Mouse (Mus musculus) telencephalon, adult 2 months (tissue): Measurements from ENCODE around the gene D10Wsu102e.
"Not testable (repeated sequence)": the region's sequence is repeated elsewhere in the genome, so short reads cannot be mapped to it uniquely, and the experiment has no call there.

Experiments used
- DNase-seq: peaks from one replicate; pipeline ENCODE4 v3.0.0-alpha.2; 2011; ENCODE audit warnings: low read depth, low spot score

The D10Wsu102e gene

DNA sequence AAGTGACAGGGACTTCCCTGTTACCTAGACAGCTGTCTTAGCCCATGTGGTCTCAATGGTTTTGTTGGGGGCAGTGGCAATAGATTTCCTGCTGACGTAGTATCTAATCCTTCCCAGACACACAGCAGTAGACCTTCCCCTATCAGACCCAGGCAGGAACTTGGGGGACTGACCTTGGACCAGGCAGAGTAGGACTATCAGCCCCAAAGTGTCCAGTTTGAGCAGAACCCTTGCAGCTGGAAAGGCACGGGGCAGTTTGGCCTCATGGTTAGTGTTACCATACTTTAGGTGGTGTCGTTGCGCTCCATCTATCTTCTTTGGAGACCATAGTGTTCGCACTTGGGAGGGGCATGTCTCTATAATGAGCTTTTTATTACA is 13.7 kb upstream of the D10Wsu102e start:
- DNase-seq: no peak

DNA sequence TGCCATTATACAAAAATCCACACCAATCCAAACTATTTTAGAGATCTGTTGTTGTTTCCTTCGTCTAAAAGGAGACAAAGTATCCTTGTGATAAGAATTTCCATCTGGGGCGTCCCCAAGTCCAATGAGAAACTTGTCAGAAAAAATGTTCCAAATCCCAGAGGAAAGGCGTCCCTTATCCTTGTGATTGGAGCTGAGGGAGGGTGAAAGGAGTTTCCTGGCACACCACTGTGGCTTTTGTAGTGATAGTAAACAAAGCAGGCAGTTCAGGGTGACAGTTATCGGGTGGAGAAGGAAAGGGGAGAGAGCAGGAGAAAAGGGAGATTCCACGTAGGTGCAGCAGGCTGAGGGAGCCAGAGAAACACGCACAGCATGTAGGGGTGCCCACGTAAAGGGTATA is 12.5 kb upstream of the D10Wsu102e start:
- no peak for DNase-seq

DNA sequence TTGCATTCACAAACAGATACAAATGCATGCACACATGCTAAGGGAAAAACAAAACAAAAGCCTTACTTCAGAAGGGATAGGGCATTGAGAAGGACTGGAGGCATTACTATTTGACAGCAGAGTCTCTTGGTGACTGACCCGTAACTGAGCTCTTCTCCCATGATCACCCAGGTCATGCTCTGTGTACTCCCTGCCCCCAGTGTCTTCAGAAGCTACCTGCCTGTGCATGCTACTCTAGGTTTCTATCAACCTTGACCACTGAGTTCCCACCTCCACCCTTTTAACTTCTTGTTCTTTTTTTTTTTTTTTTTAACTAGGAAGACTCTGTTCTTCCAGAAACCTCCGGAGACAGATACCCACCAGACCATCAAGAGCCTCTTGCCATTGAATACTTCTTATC is 9.3 kb upstream of the D10Wsu102e start:
- no peak for DNase-seq

DNA sequence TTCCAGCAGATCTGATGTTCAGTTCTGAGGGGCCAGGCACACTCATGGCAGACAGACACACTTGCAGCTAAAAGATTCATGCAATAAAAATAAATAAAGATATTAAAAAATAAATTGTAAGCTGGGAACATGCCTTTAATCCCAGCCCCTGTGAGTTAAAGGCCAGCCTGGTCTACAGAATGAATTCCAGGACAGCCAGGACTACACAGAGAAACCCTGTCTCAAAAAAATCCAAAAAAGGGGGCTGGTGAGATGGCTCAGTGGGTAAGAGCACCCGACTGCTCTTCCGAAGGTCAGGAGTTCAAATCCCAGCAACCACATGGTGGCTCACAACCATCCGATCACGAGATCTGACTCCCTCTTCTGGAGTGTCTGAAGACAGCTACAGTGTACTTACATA is 8.2 kb upstream of the D10Wsu102e start:
- not testable (repeated sequence) for DNase-seq

DNA sequence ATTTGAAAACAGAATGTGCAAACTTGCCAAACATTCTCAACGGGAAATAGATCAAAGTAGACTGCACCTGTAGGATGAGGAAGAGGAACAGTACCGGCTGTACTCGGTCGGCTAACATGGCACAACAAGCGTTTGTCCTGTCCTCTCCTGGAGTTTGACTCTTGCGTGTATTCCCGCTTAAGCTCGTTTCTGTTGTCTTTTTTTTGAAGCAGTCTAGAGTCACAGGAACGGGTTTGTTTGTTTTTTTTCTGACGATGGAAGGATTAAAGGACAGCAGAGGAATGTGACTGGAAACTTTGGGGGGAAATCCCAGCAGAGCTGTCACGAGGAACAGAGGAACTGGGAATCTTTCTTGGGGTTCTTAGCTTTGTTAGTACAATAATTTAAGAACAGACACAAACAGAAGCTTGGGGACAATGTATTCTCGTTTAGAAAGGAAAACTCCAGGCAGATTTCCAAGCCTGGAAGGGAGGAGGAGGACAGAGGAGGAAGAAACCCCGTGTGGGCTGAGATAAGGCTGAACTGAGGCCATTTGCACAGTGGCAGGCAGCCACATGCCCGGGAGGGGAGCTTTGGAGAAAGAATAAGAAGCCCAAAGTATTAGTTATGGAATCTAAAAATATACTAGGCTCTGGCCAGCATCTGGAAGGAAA is 6.2 kb upstream of the D10Wsu102e start:
- no peak for DNase-seq

GRCm38 (mm10) chr10:83354333-83354719 is 5.7 kb upstream of the D10Wsu102e start:
- no peak for DNase-seq

GRCm38 (mm10) chr10:83356416-83356815 is 3.6 kb upstream of the D10Wsu102e start:
- no peak for DNase-seq

DNA sequence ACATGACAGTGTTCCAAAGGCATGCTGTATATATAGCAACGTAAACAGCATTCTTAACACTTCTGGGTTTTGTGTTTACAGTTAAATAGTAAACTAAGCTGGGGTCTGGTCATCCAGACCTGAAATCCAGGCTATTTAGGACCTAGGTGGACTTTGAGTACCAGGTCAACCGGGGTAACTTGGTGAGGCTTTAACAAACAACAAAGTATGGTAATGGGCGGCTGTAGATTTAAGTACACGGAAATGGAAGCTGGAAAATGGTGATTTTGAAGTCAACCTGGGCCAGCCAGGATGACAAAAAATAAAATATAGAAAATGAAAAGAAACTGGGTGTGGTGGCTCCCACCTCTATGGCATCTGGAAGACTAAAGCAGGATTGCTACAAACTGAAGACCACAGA is 570 bp upstream of the D10Wsu102e start:
- no peak for DNase-seq

DNA sequence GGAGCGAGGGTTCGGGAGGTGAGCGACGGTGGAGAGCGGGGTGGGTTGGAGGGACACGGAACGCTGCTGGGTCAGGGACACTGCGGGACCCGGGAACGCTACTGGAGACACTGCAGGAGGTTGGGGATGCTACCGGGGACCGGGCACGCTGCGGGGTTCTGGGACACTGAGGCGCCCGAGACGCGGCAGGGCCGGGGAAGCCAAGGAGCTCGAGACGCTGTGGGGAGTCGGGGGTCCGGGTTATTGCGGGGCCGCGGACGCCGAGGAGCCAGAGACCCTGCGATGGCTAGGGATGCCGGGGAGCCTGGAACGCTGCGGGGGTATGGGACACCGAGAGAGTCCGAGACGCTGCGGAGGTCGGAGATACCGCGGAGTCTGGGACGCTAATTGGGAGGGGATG is 335 bp downstream of the D10Wsu102e start:
- no peak for DNase-seq

GRCm38 (mm10) chr10:83361643-83362382 is 1.8 kb downstream of the D10Wsu102e start:
- DNase-seq: peak; percentile 22

DNA sequence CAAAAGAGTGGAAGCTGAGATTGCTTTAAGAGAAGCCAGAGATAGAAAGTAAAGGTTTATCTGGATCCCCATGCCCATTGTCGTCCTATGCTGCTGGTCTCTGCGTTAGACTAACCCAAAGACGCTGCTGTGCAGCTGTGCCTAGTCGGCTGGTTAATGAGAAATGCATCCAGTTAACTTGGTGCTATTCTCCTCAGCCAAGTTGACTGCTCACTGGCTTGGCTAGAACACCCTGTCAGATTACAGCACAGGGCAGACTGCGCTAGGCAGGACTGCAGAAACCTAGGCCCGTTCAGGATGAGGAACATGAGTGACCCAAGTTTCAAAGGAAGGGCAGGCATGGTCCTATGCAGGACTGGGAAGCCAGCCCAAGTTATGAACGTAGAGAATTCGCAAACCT is 3.4 kb downstream of the D10Wsu102e start:
- no peak for DNase-seq

GRCm38 (mm10) chr10:83368918-83369317 is 8.9 kb downstream of the D10Wsu102e start:
- no peak for DNase-seq

- no peak for DNase-seq
Observed at GRCm38 (mm10) chr10:83374045-83374656, 14.1 kb downstream of the D10Wsu102e start.

GRCm38 (mm10) chr10:83375458-83375857 is 15.4 kb downstream of the D10Wsu102e start:
- not testable (repeated sequence) for DNase-seq

GRCm38 (mm10) chr10:83376911-83377682 is 17.1 kb downstream of the D10Wsu102e start:
- no peak for DNase-seq

DNA sequence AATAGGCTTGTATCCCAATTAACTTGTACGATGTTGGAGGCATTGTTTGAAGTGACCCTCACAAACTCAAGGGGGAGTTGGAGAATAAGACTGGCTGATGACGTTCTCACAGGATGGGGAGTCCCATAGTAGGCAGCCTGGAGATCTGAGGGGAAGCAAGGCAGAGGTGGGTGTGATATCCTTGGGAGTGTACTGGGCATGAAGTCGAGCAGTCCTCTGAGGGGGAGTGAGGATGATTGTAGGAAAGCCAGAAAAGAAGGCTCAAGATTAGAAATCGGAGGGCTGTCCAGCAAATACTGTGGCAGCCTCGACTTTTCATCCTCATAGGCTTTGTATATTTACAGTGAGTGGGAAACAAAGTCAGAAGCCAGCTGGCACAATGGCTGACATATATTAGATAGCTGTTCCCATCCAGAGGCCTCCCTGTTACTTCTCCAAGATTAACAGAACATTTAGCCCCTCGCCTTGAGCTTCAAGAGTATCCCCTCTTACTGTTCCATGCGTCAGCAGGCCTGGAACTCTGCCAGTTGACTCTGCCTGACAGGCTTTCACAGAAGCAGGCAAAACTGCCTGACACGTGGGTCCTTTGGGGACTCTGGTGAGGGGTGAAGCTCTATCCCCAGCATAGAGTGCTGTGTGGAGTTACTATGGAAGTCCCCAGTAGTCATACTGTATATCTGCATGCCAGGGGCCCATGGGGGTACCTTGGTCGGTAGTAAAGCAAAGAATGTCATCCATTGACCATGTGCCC is 18.2 kb downstream of the D10Wsu102e start:
- no peak for DNase-seq

- DNase-seq: no peak
Observed at GRCm38 (mm10) chr10:83380501-83380900, 20.5 kb downstream of the D10Wsu102e start.

DNA sequence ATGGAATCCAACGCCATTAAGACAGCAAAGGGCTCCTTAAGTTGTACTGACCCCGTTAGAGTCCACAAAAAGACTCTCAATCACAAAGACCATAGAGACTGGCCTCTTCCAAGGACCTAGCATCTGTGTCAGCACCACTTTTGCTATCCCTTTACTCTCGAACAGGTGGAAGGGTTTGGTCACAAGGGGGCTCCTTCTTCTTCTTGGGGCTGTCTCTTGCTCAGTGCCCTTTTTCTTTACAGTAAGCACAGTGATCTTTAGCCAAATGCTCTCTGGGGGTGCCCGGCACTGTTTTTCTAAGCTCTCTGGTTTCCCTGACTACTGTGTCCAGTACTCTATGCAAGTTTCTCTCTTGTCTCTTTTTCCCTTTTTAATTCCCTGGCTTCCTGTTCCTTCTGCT is 22.5 kb downstream of the D10Wsu102e start:
- DNase-seq: no peak

DNA sequence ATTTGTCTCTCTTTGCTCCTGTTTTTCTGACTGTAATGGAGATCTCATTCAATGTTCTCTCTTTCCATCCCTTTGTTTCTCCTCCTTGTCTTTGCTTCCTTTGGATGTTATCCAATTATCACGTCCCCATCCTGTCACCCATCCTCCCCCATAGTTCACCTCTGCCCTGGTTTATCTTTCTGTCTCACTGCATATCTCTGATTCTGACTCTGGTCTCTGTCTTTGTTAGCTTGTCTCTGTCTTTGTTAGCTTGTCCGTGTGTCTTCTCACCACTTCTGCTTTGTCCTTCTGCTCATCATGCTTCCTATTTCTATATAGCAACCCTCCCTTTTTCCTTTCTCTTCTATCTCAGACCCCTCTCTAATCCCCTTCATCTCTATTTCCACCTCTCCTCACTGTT is 23.0 kb downstream of the D10Wsu102e start:
- no peak for DNase-seq

DNA sequence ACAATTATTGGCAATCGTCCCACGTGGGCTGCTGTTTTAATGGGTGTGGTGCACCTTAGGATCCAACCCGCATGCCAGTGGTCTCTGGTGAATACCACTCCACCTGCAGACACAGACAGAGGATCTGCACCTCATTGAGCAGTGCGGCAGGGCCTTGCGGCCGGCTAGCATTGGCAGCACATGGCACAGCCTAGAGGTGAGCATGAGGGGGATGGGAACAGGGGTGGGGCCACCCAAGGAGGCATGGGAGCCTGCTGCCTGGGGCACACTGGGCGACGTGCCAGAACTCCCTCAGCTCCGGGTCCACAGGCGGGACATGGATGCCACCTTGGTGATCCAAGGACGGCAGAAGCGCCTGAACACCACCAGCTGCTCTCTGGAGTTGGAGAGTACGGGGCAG is 23.8 kb downstream of the D10Wsu102e start:
- DNase-seq: no peak

DNA sequence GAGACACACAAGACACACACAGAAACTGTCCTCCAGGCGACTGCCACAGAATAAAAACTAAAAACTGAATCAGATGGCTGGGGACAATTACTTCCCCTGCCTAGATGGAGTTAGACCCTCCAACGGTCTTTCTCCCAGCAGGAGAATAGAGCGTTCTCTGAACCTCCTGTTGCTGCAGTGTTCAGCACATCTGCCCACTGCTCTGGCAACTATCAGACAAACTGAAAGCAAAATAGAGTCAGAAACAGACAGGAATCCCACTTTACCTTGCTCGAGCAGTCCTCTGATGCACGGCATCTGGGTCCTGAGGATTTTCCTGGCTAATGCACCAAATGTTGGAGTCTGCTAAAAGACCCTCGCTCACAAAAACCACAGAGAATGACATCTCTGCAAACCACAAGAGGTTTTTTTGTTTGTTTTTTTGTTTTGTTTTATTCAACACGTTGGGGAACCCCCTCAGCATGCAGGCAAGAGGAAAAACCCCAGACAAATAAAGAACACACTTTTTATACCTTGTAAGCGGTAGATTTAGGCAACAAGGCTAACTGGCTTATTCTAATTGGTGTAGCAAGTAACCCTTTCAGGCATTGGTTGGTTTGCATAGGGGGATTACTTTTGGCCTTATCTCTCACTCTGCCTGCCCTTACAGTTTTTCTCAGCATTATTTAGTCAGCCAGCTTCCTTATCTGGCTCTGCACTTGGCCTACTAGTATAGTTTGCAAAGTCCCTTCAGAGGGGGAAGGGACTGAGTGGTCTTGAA is 24.6 kb downstream of the D10Wsu102e start:
- DNase-seq: no peak
